Mouse (Mus musculus): ENCODE data around the gene 1190002N15Rik.

1190002N15Rik gene

GRCm38 (mm10) chr9:94533641-94534040, 4.2 kb downstream of the 1190002N15Rik start:
- ATAC-seq (ENCODE audit: insufficient number of reproducible peaks, low FRiP score, low TSS enrichment), result no peak

GRCm38 (mm10) chr9:94529987-94530386, 7.9 kb downstream of the 1190002N15Rik start:
- no peak for ATAC-seq (ENCODE audit: insufficient number of reproducible peaks, low FRiP score, low TSS enrichment)

DNA sequence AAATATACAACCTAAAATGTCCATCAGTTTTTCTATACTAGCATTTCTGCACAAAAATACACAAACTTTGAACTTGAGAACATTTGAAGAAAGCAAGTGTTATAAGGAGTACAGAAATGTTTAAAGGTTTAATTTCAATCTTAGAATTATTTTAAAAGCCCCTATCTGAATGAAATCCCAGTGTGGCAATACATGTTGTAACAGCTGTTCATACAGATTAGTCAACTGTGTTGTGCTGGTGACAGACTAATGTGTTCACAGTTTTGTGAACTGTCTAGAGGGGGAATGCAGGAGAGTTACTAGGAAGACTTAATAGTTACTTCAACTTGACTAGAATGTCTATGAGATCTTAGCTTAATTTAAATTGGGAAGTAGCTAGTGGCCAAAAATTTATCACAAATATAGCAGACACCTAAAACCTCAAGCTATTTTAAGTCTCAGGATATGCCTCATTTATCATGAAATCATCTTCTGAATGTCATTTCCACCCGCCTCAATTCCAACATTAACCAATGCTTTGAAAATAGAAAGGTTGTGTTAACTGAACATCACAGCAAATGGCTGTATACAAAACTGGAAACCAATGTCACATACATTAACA, 8.6 kb downstream of the 1190002N15Rik start:
- no peak for ATAC-seq (ENCODE audit: insufficient number of reproducible peaks, low FRiP score, low TSS enrichment)

DNA sequence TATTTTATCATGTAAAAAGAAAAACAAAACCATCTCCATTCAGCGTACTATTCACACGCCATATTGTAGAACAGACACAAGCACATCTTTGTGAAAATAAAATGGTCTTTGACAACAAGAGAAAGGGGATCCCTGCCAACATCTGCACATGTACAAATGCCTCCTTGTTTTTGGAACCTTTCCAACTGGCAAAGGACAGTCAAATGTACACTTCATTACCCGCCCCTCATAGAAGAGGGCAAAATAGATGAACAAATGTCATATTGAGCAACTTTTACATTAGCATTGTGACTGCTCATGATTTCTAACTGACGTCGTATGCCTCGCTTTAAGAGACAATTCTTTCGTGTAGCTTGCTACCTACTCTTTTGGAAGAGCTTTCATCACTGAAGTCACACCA, 11.4 kb downstream of the 1190002N15Rik start:
- no peak for ATAC-seq (ENCODE audit: insufficient number of reproducible peaks, low FRiP score, low TSS enrichment)

GRCm38 (mm10) chr9:94512246-94512645, 25.6 kb downstream of the 1190002N15Rik start:
- ATAC-seq (ENCODE audit: insufficient number of reproducible peaks, low FRiP score, low TSS enrichment), result no peak

- ATAC-seq (ENCODE audit: insufficient number of reproducible peaks, low FRiP score, low TSS enrichment), result no peak
Measured at GRCm38 (mm10) chr9:94511139-94511538, 26.7 kb downstream of the 1190002N15Rik start.

DNA sequence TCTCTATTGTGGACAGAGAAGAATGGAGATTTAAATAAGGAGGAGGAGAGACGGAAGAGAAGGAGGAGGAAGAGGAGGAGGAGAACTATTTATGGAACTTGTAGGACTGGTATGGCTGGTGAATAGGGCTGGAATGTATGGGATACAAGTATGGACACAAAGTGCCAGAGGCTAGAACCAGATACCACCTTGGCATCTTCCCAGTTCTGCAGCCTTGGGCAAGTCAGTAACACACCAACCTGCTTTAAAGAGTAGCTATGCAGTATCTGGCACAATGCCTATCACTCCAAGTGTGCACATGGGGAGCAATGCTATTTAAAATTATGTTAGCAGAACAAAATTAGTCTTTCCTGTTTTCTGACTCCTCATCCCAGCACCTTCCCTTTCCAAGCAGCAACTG, 30.9 kb downstream of the 1190002N15Rik start:
- ATAC-seq (ENCODE audit: insufficient number of reproducible peaks, low FRiP score, low TSS enrichment), result no peak

GRCm38 (mm10) chr9:94491467-94491866, 46.4 kb downstream of the 1190002N15Rik start:
- no peak for ATAC-seq (ENCODE audit: insufficient number of reproducible peaks, low FRiP score, low TSS enrichment)

- ATAC-seq (ENCODE audit: insufficient number of reproducible peaks, low FRiP score, low TSS enrichment), result no peak
Measured at GRCm38 (mm10) chr9:94487976-94488375, 49.9 kb downstream of the 1190002N15Rik start.

- ATAC-seq (ENCODE audit: insufficient number of reproducible peaks, low FRiP score, low TSS enrichment), result no peak
Measured at GRCm38 (mm10) chr9:94483291-94483879, 54.5 kb downstream of the 1190002N15Rik start.

- peak; percentile 92 for ATAC-seq (ENCODE audit: insufficient number of reproducible peaks, low FRiP score, low TSS enrichment)
Measured at GRCm38 (mm10) chr9:94482215-94482975, 55.5 kb downstream of the 1190002N15Rik start.

DNA sequence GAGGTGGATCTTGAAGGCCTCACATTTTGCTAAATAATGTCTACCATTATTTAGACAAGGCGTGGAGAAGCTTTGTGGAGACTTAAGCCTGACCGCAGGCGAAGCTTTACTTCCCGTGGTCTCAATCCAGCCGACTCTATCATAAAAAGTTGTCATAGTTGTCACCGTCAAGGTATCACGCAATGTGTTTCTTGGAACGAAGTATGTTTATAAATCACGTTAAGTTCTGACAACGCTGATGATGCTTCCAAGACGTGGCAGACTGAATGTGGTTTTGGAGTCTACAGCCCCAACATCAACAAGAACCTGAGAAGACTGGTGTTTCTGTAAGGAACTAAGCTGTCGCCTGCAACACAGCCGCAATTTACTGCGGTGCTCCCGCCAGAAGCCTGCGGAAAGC, 56.8 kb downstream of the 1190002N15Rik start:
- no peak for ATAC-seq (ENCODE audit: insufficient number of reproducible peaks, low FRiP score, low TSS enrichment)

GRCm38 (mm10) chr9:94479382-94479781, 58.5 kb downstream of the 1190002N15Rik start:
- ATAC-seq (ENCODE audit: insufficient number of reproducible peaks, low FRiP score, low TSS enrichment), result no peak

DNA sequence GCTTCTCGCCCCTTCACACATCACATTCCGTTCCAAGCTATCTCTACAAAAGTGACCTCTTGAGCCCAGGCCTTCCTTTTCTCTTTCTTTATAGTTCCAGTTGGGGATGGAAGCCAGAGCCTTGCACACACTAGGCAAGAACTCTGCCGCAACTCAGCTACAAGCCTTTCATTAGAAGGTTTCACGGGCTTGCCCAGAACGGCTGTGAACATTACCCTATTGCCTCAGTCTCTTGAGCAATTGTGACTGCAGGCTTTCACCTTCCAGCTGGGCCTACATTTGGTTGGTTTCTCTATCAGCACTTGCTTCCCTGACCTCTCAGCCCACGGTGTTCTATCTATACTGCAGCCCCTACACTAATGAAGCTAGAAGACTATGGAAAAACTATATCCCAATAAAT, 58.9 kb downstream of the 1190002N15Rik start:
- no peak for ATAC-seq (ENCODE audit: insufficient number of reproducible peaks, low FRiP score, low TSS enrichment)

DNA sequence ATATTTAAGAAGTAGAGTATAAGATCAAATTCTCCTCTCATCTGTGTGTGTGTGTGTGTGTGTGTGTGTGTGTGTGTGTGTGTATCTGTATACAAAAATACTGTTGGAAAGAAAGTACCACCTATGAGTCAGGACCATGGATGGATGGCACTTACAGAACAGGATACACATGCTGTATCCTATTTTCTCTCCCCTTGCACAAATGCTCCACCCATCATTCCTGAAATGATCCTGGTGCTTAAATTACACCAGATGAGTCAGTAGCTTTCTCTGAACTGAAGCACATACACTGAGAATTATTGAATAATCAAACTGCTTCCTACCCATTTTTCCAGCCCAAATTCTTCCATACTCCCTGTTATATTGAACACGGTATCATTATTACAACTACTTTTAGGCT, 61.9 kb downstream of the 1190002N15Rik start:
- ATAC-seq (ENCODE audit: insufficient number of reproducible peaks, low FRiP score, low TSS enrichment), result no peak

- no peak for ATAC-seq (ENCODE audit: insufficient number of reproducible peaks, low FRiP score, low TSS enrichment)
Measured at GRCm38 (mm10) chr9:94473898-94474297, 64.0 kb downstream of the 1190002N15Rik start.

GRCm38 (mm10) chr9:94472963-94473582, 64.8 kb downstream of the 1190002N15Rik start:
- ATAC-seq (ENCODE audit: insufficient number of reproducible peaks, low FRiP score, low TSS enrichment), result no peak; the same call in 1 of the 2 replicates

DNA sequence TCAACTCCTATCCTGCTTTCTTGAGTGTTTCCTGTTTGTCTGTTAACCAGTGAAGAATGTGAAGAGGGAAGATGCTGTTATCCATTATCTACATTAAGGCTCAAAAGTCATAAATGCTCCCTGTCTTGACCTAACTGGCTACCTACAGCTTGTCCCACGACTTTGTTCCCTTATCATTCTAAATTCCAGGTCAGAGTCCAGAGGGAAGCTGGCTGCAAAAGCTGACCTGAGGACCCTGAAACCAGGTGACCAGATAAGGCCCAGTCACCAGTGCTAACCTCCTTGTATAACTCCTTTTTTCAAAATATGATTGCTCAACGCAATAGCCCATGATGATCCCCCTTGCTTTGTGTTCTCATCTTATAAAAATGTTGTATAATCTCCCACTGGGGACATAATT, 66.4 kb downstream of the 1190002N15Rik start:
- no peak for ATAC-seq (ENCODE audit: insufficient number of reproducible peaks, low FRiP score, low TSS enrichment)
